9 mouse cellular contexts compared by ENCODE assay signal in genomic region chr16:95347202-95347601, GRCm38 (mm10).
DNase-seq lines count a peak whose midpoint lies in the region; ATAC-seq and TF ChIP-seq lines count a peak whose summit lies in the region.
"Had no signal": no experiment of that assay in that cellular context is flagged by ENCODE, and none has a peak within 500 bp of the region (broad histone marks: within the 10 kb centered on the region; RNA-seq: fewer than 3 reads in every experiment).

No protein-coding gene starts in this region.

- H3K4me1 ChIP-seq in intestine, embryonic 14.5 days (replicated peaks; ENCODE audit: control insufficient read depth, insufficient read depth, low read length), result peaks cover 7% of the 10 kb centered on the region; the same call in 1 of the 2 replicates
- no peaks in the 10 kb centered on the region for H3K4me1 ChIP-seq in intestine, postnatal 0 days (replicated peaks; ENCODE audit: control insufficient read depth, insufficient read depth, low read length)
- H3K4me1 ChIP-seq in heart, embryonic 10.5 days, result peaks cover 61% of the 10 kb centered on the region
- H3K4me1 ChIP-seq in midbrain, embryonic 16.5 days (ENCODE audit: control insufficient read depth, insufficient read depth, low read length), result peaks cover 3% of the 10 kb centered on the region

- H3K4me3 ChIP-seq in intestine, embryonic 14.5 days (ENCODE audit: low read depth, low read length), result no peak overlapping the region
- no peak overlapping the region for H3K4me3 ChIP-seq in intestine, postnatal 0 days (ENCODE audit: low read depth, low read length)
- peak overlapping the region; percentile 31 for H3K4me3 ChIP-seq in heart, embryonic 10.5 days
- no peak overlapping the region for H3K4me3 ChIP-seq in midbrain, embryonic 16.5 days (ENCODE audit: low read depth, low read length)
- H3K4me3 ChIP-seq: erythroblast, embryonic 14.5 days had no signal

- H3K9me3 ChIP-seq in intestine, embryonic 14.5 days (ENCODE audit: control insufficient read depth, low read length), result no peaks in the 10 kb centered on the region
- no peaks in the 10 kb centered on the region for H3K9me3 ChIP-seq in intestine, postnatal 0 days (ENCODE audit: control insufficient read depth)
- no peaks in the 10 kb centered on the region for H3K9me3 ChIP-seq in heart, embryonic 10.5 days
- H3K9me3 ChIP-seq in midbrain, embryonic 16.5 days (replicated peaks; ENCODE audit: control insufficient read depth, low read length, poor library complexity, severe bottlenecking), result no peaks in the 10 kb centered on the region

- no peaks in the 10 kb centered on the region for H3K27me3 ChIP-seq in intestine, embryonic 14.5 days (replicated peaks; ENCODE audit: control insufficient read depth, insufficient read depth, low read length)
- peaks cover 8% of the 10 kb centered on the region; the same call in 1 of the 2 replicates for H3K27me3 ChIP-seq in intestine, postnatal 0 days (replicated peaks; ENCODE audit: control insufficient read depth, insufficient read depth, low read length)
- no peaks in the 10 kb centered on the region for H3K27me3 ChIP-seq in heart, embryonic 10.5 days (ENCODE audit: insufficient read depth, poor library complexity, severe bottlenecking)
- H3K27me3 ChIP-seq in midbrain, embryonic 16.5 days (ENCODE audit: control insufficient read depth, insufficient read depth, low read depth, low read length), result no peaks in the 10 kb centered on the region; the same call in 1 of the 2 replicates

- H3K9ac ChIP-seq in intestine, embryonic 14.5 days (ENCODE audit: low read length), result no peak overlapping the region
- no peak overlapping the region for H3K9ac ChIP-seq in intestine, postnatal 0 days (ENCODE audit: low read depth, low read length)
- peak overlapping the region; percentile 10; the same call in 1 of the 2 replicates for H3K9ac ChIP-seq in midbrain, embryonic 16.5 days (ENCODE audit: low read depth, low read length)

- H3K27ac ChIP-seq in intestine, embryonic 14.5 days (ENCODE audit: low read depth), result peak overlapping the region; percentile 13; the same call in 1 of the 2 replicates
- no peak overlapping the region for H3K27ac ChIP-seq in intestine, postnatal 0 days (ENCODE audit: low read depth, low read length)
- peak overlapping the region; percentile 85 for H3K27ac ChIP-seq in heart, embryonic 10.5 days
- no peak overlapping the region for H3K27ac ChIP-seq in midbrain, embryonic 16.5 days (ENCODE audit: low read length)

- no peak overlapping the region for H3K4me2 ChIP-seq in intestine, embryonic 14.5 days (ENCODE audit: low read length)
- no peak overlapping the region for H3K4me2 ChIP-seq in intestine, postnatal 0 days (replicated peaks; ENCODE audit: low read depth)
- H3K4me2 ChIP-seq in midbrain, embryonic 16.5 days (ENCODE audit: low read length), result no peak overlapping the region

- no peaks in the 10 kb centered on the region for H3K36me3 ChIP-seq in intestine, embryonic 14.5 days (ENCODE audit: control insufficient read depth, insufficient read depth, low read length)
- no peaks in the 10 kb centered on the region for H3K36me3 ChIP-seq in intestine, postnatal 0 days (ENCODE audit: control insufficient read depth, insufficient read depth)
- no peaks in the 10 kb centered on the region for H3K36me3 ChIP-seq in heart, embryonic 10.5 days
- no peaks in the 10 kb centered on the region for H3K36me3 ChIP-seq in midbrain, embryonic 16.5 days (ENCODE audit: control insufficient read depth, insufficient read depth, low read length)

- no peak for DNase-seq in intestine, embryonic 14.5 days (ENCODE audit: low spot score)
- peak; percentile 95 for DNase-seq in heart, embryonic 10.5 days (ENCODE audit: low spot score)
- DNase-seq in kidney, postnatal 14 days, result peak; percentile 80
- DNase-seq in frontal cortex, adult 2 months (ENCODE audit: extremely low spot score in 1 of 2, low spot score in 1 of 2), result no peak
- no peak for DNase-seq in retina, postnatal 1 day

- no peak; the same call in 1 of the 2 replicates for ATAC-seq in intestine, embryonic 14.5 days (replicated peaks; ENCODE audit: low FRiP score, low TSS enrichment, low read depth)
- ATAC-seq in intestine, postnatal 0 days, result no peak
- no peak for ATAC-seq in midbrain, embryonic 16.5 days
- no peak for ATAC-seq in inflammation-experienced regulatory T-cells, adult 6 months

- WGBS in intestine, embryonic 14.5 days, result 1% methylated on average over 3 of the region's 3 CpGs
- 18% methylated on average over 3 of the region's 3 CpGs for WGBS in intestine, postnatal 0 days
- WGBS in heart, embryonic 10.5 days, result 5% methylated on average over 3 of the region's 3 CpGs
- 11% methylated on average over 3 of the region's 3 CpGs for WGBS in midbrain, embryonic 16.5 days

- TF ChIP-seq CTCF in intestine, postnatal 0 days (IDR thresholded peaks at IDR 0.05; ENCODE audit: low read depth), result no peak

Comparison
In these comparisons a context has a peak if more than half of its experiments do, and no peak if none do; other contexts are left out.
1. H3K27ac ChIP-seq: peak in intestine, embryonic 14.5 days (single experiment) and heart, embryonic 10.5 days (single experiment); none in intestine, postnatal 0 days (single experiment) and midbrain, embryonic 16.5 days (single experiment).
2. DNase-seq: peak in heart, embryonic 10.5 days (single experiment) and kidney, postnatal 14 days (single experiment); none in intestine, embryonic 14.5 days (single experiment), frontal cortex, adult 2 months (0 of 2) and retina, postnatal 1 day (single experiment).